Mouse (Mus musculus) stomach, postnatal 0 days (tissue): ENCODE measurements at regions not wholly inside any gene's neighbourhood (a gene's known extent, or its start where the extent isn't known, plus 50 kb on each side); places are given as distances from the start of the nearest gene placed in this dataset.

Experiments used
- CTCF ChIP-seq: IDR thresholded peaks from 2 replicates; pipeline ENCODE4 v1.5.1; 2016; ENCODE audit warnings: antibody characterized with exemption, low read depth, mild to moderate bottlenecking, moderate library complexity
- EP300 ChIP-seq: optimal IDR thresholded peaks from 2 replicates; pipeline ENCODE3; 2016; ENCODE audit warnings: antibody characterized with exemption

DNA sequence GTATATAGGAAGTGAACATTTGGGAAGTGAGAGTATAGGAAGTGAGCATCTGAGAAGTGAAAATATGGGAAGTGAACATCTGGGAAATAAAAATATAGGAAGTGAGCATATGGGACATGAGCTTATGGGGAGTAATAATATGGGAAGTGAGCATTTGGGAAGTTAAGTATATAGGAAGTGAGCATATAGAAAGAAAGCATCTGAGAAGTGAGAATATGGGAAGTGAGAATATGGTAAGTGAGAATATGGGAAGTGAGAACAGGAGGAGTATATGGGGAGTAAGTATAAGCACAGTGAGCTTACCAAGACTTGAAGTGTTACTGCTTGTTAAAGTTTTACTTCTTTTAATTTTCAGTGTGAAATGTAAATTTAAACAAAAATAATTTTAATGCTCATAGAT is 239.3 kb upstream of the Ngly1 start:
- TF ChIP-seq CTCF: no peak
- TF ChIP-seq EP300: no peak
